8 mouse cellular contexts compared by ENCODE assay signal in the genomic region with DNA sequence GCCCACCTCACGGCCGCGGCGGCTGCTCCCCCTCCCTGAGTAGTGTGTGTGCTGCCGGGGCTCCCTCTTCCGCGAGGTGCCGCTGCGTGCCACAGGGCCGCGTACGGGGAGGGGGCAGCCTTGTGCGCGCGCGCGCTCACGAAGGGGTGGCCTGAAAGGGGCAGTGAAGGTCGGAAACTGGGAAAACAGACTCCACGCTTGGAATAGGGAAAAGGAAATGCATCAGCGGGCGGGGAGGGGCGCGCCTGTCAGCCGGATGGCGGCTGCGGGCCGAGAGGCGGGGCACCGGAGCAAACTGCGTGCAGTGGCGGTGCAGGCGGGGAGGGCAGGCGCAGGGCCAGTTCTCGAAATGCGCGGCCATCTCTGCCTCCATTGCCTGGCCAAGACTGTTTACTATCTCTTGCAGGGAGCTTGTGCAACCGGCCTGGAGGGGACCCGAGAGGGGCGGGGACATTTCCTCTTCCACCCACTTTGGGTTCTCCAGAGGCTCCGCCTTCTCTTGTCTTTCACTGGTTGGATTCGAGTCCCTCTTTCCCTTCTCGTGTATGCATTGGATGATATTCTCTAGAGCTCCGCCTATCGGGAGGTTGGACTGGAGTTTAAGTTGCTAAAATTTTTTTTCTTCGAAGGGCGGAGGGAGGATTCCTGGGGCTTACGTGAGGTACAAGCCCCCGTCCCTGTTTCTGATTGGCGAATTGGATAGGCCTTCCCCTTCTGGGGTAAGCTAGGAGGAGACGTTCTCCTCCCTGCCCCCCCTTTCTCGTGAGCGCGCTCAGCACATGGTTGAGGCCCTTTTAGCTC. TPM values are rescaled to one million over a fixed set of nuclear protein-coding genes. Genes with fewer than 3 reads are reported as not detected.
A peak's percentile ranks its signal among the peaks of the same experiment; 100 is the strongest.
DNase-seq lines count a peak whose midpoint lies in the region; ATAC-seq and TF ChIP-seq lines count a peak whose summit lies in the region.

No protein-coding gene starts in this region.

- H3K79me3 ChIP-seq in C2C12 (ENCODE audit: low read depth): peaks cover 10% of the 10 kb centered on the region

- H3K4me3 ChIP-seq in C2C12 (ENCODE audit: insufficient read depth, poor library complexity, severe bottlenecking) (peak overlapping the region; percentile 65), myocyte (peak overlapping the region; percentile 78)
- peak overlapping the region; percentile 97 for H3K4me3 ChIP-seq in erythroblast, embryonic 14.5 days (replicated peaks)
- peak overlapping the region; percentile 98 for H3K4me3 ChIP-seq in heart, embryonic 11.5 days (ENCODE audit: low read depth, low read length)
- peak overlapping the region; percentile 75 for H3K4me3 ChIP-seq in kidney, embryonic 16.5 days (ENCODE audit: low read length)
- H3K4me3 ChIP-seq in liver, adult 2 months (ENCODE audit: insufficient read depth, low read depth, low read length): peak overlapping the region; percentile 82

- 0 out of 2 replicates have a peak, but pooled peaks have one; percentile 22 for TF ChIP-seq POLR2A in brain, embryonic 14.5 days (IDR thresholded peaks at IDR 0.05; ENCODE audit: borderline replicate concordance, extremely low read depth, insufficient read depth, insufficient read length, poor library complexity, severe bottlenecking)
- peak; percentile 28; the same call in 1 of the 2 replicates for TF ChIP-seq POLR2A in liver, adult 2 months (IDR thresholded peaks at IDR 0.05; ENCODE audit: extremely low read depth, insufficient read depth, low read length)
- TF ChIP-seq POLR2A in myocyte (IDR thresholded peaks at IDR 0.05; ENCODE audit: insufficient read length, low read depth): peak; percentile 69

- peaks cover 23% of the 10 kb centered on the region for H3K79me2 ChIP-seq in C2C12 (ENCODE audit: control insufficient read depth, insufficient read depth)
- peaks cover 16% of the 10 kb centered on the region; the same call in 1 of the 2 replicates for H3K79me2 ChIP-seq in liver, adult 2 months (ENCODE audit: control insufficient read depth, insufficient read depth, low read length)
- H3K79me2 ChIP-seq in myocyte (ENCODE audit: control insufficient read depth, insufficient read depth): peaks cover 11% of the 10 kb centered on the region

- peak overlapping the region; percentile 94 for H3K4me2 ChIP-seq in heart, embryonic 11.5 days
- H3K4me2 ChIP-seq in kidney, embryonic 16.5 days (replicated peaks; ENCODE audit: low read depth, low read length): peak overlapping the region; percentile 96
- peak overlapping the region; percentile 76 for H3K4me2 ChIP-seq in myocyte (ENCODE audit: low read depth)

- peak overlapping the region; percentile 84 for H3K9ac ChIP-seq in heart, embryonic 11.5 days (ENCODE audit: low read depth, low read length)
- H3K9ac ChIP-seq in kidney, embryonic 16.5 days (replicated peaks; ENCODE audit: low read length): peak overlapping the region; percentile 89
- H3K9ac ChIP-seq in liver, adult 2 months (ENCODE audit: low read depth, low read length): peak overlapping the region; percentile 87

- H3K9me3 ChIP-seq in erythroblast, embryonic 14.5 days (ENCODE audit: control insufficient read depth, low read length): no peaks in the 10 kb centered on the region
- H3K9me3 ChIP-seq in heart, embryonic 11.5 days (replicated peaks; ENCODE audit: control insufficient read depth, low read length): no peaks in the 10 kb centered on the region
- no peaks in the 10 kb centered on the region for H3K9me3 ChIP-seq in kidney, embryonic 16.5 days (ENCODE audit: low read length)

- H3K27ac ChIP-seq in heart, embryonic 11.5 days (ENCODE audit: low read depth, low read length): peak overlapping the region; percentile 97
- peak overlapping the region; percentile 100 for H3K27ac ChIP-seq in kidney, embryonic 16.5 days (ENCODE audit: low read length)
- peak overlapping the region; percentile 67 for H3K27ac ChIP-seq in liver, adult 2 months (replicated peaks; ENCODE audit: insufficient read depth, low read depth, low read length)

- WGBS in heart, embryonic 11.5 days (ENCODE audit: insufficient replicate concordance): under 1% methylated on average over 54 of the region's 54 CpGs
- WGBS in kidney, embryonic 16.5 days: 0% methylated on average over 50 of the region's 54 CpGs
- under 1% methylated on average over 54 of the region's 54 CpGs for WGBS in liver, adult 2 months

- H3K27me3 ChIP-seq in C2C12 (ENCODE audit: control insufficient read depth, insufficient read depth, insufficient read length): no peaks in the 10 kb centered on the region
- no peaks in the 10 kb centered on the region for H3K27me3 ChIP-seq in erythroblast, embryonic 14.5 days (ENCODE audit: control insufficient read depth)
- H3K27me3 ChIP-seq in heart, embryonic 11.5 days (ENCODE audit: control insufficient read depth, insufficient read depth, low read length): no peaks in the 10 kb centered on the region
- H3K27me3 ChIP-seq in kidney, embryonic 16.5 days (ENCODE audit: insufficient read depth, low read length): no peaks in the 10 kb centered on the region
- H3K27me3 ChIP-seq in liver, adult 2 months (ENCODE audit: control insufficient read depth, insufficient read depth, low read length): no peaks in the 10 kb centered on the region
- H3K27me3 ChIP-seq in myocyte (ENCODE audit: control insufficient read depth, insufficient read depth, insufficient read length): no peaks in the 10 kb centered on the region
- no peaks in the 10 kb centered on the region for H3K27me3 ChIP-seq in splenic B cell, adult 2 months (ENCODE audit: control insufficient read depth, insufficient read depth, low read length, poor library complexity, severe bottlenecking)

- H3K36me3 ChIP-seq in C2C12 (ENCODE audit: control insufficient read depth, insufficient read depth): no peaks in the 10 kb centered on the region
- peaks cover 1% of the 10 kb centered on the region; the same call in 1 of the 2 replicates for H3K36me3 ChIP-seq in erythroblast, embryonic 14.5 days (ENCODE audit: control insufficient read depth)
- no peaks in the 10 kb centered on the region for H3K36me3 ChIP-seq in heart, embryonic 11.5 days (ENCODE audit: control insufficient read depth, insufficient read depth, low read length)
- no peaks in the 10 kb centered on the region for H3K36me3 ChIP-seq in kidney, embryonic 16.5 days (ENCODE audit: insufficient read depth, low read length)
- no peaks in the 10 kb centered on the region for H3K36me3 ChIP-seq in liver, adult 2 months (ENCODE audit: control insufficient read depth, insufficient read depth, low read length)
- H3K36me3 ChIP-seq in myocyte (ENCODE audit: control insufficient read depth, insufficient read depth): no peaks in the 10 kb centered on the region
- H3K36me3 ChIP-seq in splenic B cell, adult 2 months (ENCODE audit: control insufficient read depth, insufficient read depth, low read length, poor library complexity, severe bottlenecking): no peaks in the 10 kb centered on the region

- DNase-seq in brain, embryonic 14.5 days (ENCODE audit: low read depth): peak; percentile 100
- peak; percentile 100 for DNase-seq in liver, adult 2 months (ENCODE audit: extremely low read depth, low read depth, low spot score)
- peak; percentile 98 for DNase-seq in splenic B cell, adult 2 months (ENCODE audit: low read depth, low spot score)

- H3K4me1 ChIP-seq in erythroblast, embryonic 14.5 days (ENCODE audit: control insufficient read depth): peaks cover 80% of the 10 kb centered on the region
- peaks cover 9% of the 10 kb centered on the region; the same call in 1 of the 2 replicates for H3K4me1 ChIP-seq in heart, embryonic 11.5 days (ENCODE audit: control insufficient read depth, insufficient read depth, low read length)
- H3K4me1 ChIP-seq in kidney, embryonic 16.5 days (ENCODE audit: insufficient read depth, low read length): peaks cover 21% of the 10 kb centered on the region
- H3K4me1 ChIP-seq in liver, adult 2 months (ENCODE audit: control insufficient read depth, insufficient read depth, low read length): peaks cover 27% of the 10 kb centered on the region

- peak; percentile 75 for ATAC-seq in heart, embryonic 11.5 days (replicated peaks; ENCODE audit: insufficient number of reproducible peaks, low FRiP score, low TSS enrichment)
- ATAC-seq in kidney, embryonic 16.5 days (ENCODE audit: low FRiP score, low TSS enrichment): peak; percentile 78

- peak overlapping the region; percentile 85 for H3ac ChIP-seq in C2C12 (ENCODE audit: control insufficient read depth, insufficient read length, low read depth)
- peak overlapping the region; percentile 89 for H3ac ChIP-seq in myocyte (ENCODE audit: control insufficient read depth, insufficient read length)

- TF ChIP-seq CTCF in C2C12 (IDR thresholded peaks at IDR 0.05; ENCODE audit: control insufficient read depth, insufficient read depth, insufficient read length): peak; percentile 69
- TF ChIP-seq CTCF in brain, embryonic 14.5 days (IDR thresholded peaks at IDR 0.05; ENCODE audit: borderline replicate concordance, extremely low read depth, insufficient read depth, insufficient read length): peak; percentile 29; the same call in 1 of the 2 replicates
- TF ChIP-seq CTCF in liver, adult 2 months (IDR thresholded peaks at IDR 0.05; ENCODE audit: low read depth, low read length): peak; percentile 51

TF ChIP-seq in C2C12, 6 proteins besides CTCF, POLR2A, EP300 and RAD21 (continues in another document):
- TF ChIP-seq MAX (IDR thresholded peaks at IDR 0.05) (peak; percentile 99), MYOD1 (IDR thresholded peaks at IDR 0.05; ENCODE audit: control insufficient read depth, insufficient read length, low read depth) (no peak)

TF ChIP-seq in myocyte, 11 proteins besides CTCF, POLR2A, EP300 and RAD21 (continues in another document):
- TF ChIP-seq MYOG (IDR thresholded peaks at IDR 0.05; ENCODE audit: control insufficient read depth in 1 of 3, insufficient read depth in 1 of 3, insufficient read length in 2 of 3, low read depth in 2 of 3) (peak in 1 of 3 experiments; percentile 10), USF1 (IDR thresholded peaks at IDR 0.05; ENCODE audit: low read depth) (no peak)

RNA-seq across cellular contexts. Expression of a gene that starts 1.3 kb away (rescaled TPM):
- polyA plus RNA-seq in C2C12 (2012; fragmentation: generic; extraction: Trizol) (16.6 TPM), myocyte (2012; fragmentation: generic; extraction: Trizol) (13.3 TPM)
- polyA plus RNA-seq in brain, embryonic 14.5 days (2012; rRNA removed): 79.3 and 101 TPM in 2 replicates
- polyA plus RNA-seq in erythroblast, embryonic 14.5 days (2012): 0.63 and 0.75 TPM in 2 replicates
- polyA plus RNA-seq in heart, embryonic 11.5 days (2014; fragmentation: Nextera tagmentation; extraction: Ambion mirVana): 34.4 TPM in 2 replicates
- polyA plus RNA-seq in kidney, embryonic 16.5 days (2015; fragmentation: Nextera tagmentation; extraction: Ambion mirVana): 36.7 and 42.3 TPM in 2 replicates
- 15.1 and 17.9 TPM in 2 replicates for total RNA-seq in liver, adult 2 months (2014; rRNA removed)
- 34.6 and 35.9 TPM in 2 replicates for polyA plus RNA-seq in liver, adult 2 months (2012; rRNA removed)

RNA-seq across cellular contexts. Expression of a gene that starts 57.3 kb away (rescaled TPM):
- polyA plus RNA-seq in C2C12 (2012; fragmentation: generic; extraction: Trizol) (28.5 TPM), myocyte (2012; fragmentation: generic; extraction: Trizol) (55.4 TPM)
- polyA plus RNA-seq in brain, embryonic 14.5 days (2012; rRNA removed): 204 and 254 TPM in 2 replicates
- 4.7 and 5.2 TPM in 2 replicates for polyA plus RNA-seq in erythroblast, embryonic 14.5 days (2012)
- polyA plus RNA-seq in heart, embryonic 11.5 days (2014; fragmentation: Nextera tagmentation; extraction: Ambion mirVana): 22.0 and 29.1 TPM in 2 replicates
- 79.0 and 95.6 TPM in 2 replicates for polyA plus RNA-seq in kidney, embryonic 16.5 days (2015; fragmentation: Nextera tagmentation; extraction: Ambion mirVana)
- 25.8 and 28.1 TPM in 2 replicates for total RNA-seq in liver, adult 2 months (2014; rRNA removed)
- 67.1 and 122 TPM in 2 replicates for polyA plus RNA-seq in liver, adult 2 months (2012; rRNA removed)

Comparison
In these comparisons a context has a peak if more than half of its experiments do, and no peak if none do; other contexts are left out.
1. Peak in every context shown above with its lines: DNase-seq, ATAC-seq, H3K4me3 ChIP-seq and H3K27ac ChIP-seq.